13 mouse cellular contexts compared by ENCODE assay signal in the genomic region with DNA sequence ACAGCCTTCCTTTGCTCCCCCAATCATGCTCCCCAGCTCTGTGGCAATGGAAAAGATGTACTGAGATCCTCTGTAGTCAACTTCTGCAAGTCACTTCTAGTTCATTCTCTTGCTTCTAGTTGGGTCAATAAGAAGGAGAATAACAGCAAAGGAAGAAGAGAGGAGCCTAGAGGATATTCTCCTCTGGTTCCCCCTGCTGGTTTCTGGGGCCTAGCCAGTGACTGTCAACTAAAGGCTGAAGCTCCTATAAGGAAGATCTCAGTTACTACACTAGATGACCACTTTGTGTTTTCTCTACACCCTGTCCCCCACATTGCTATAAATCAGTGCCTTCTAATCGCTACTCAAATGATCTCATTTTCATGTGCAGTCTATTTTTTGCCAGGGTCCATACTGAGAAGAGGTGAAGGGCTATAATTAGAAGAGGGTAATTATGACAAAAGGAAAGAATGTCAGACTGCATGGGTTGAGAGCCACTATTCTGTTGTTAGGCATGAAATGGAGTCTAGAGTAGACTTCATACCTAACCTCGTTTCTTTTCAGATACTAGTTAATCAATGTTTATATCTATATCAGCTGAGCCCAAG.
DNase-seq lines count a peak whose midpoint lies in the region; ATAC-seq and TF ChIP-seq lines count a peak whose summit lies in the region.
"Had no signal": no experiment of that assay in that cellular context is flagged by ENCODE, and none has a peak within 500 bp of the region (broad histone marks: within the 10 kb centered on the region; RNA-seq: fewer than 3 reads in every experiment).

No protein-coding gene starts in this region.

- no peaks in the 10 kb centered on the region for H3K36me3 ChIP-seq in kidney, embryonic 14.5 days (ENCODE audit: control insufficient read depth, insufficient read depth, low read length)
- no peaks in the 10 kb centered on the region for H3K36me3 ChIP-seq in forebrain, postnatal 0 days (ENCODE audit: insufficient read depth)

- WGBS in kidney, embryonic 14.5 days = 68% methylated on average over 2 of the region's 2 CpGs
- 62% methylated on average over 2 of the region's 2 CpGs for WGBS in forebrain, postnatal 0 days

- no peak for TF ChIP-seq CTCF in forebrain, postnatal 0 days (IDR thresholded peaks at IDR 0.05; ENCODE audit: low read depth)

- ATAC-seq in kidney, embryonic 14.5 days (ENCODE audit: low FRiP score, low TSS enrichment) = no peak
- ATAC-seq in forebrain, postnatal 0 days = no peak
- no peak for ATAC-seq in CD4-positive, CD25-positive, alpha-beta regulatory T cell, adult 4 months
- ATAC-seq: forebrain, embryonic 14.5 days had no signal

- H3K9me3 ChIP-seq in kidney, embryonic 14.5 days (ENCODE audit: control insufficient read depth, low read length) = no peaks in the 10 kb centered on the region
- H3K9me3 ChIP-seq in forebrain, postnatal 0 days (ENCODE audit: low read length) = no peaks in the 10 kb centered on the region

- H3K9ac ChIP-seq in kidney, embryonic 14.5 days (ENCODE audit: low read depth, low read length) = no peak overlapping the region
- H3K9ac ChIP-seq in forebrain, postnatal 0 days = no peak overlapping the region

- no peak overlapping the region for H3K4me3 ChIP-seq in kidney, embryonic 14.5 days (ENCODE audit: low read length)
- H3K4me3 ChIP-seq in forebrain, postnatal 0 days (ENCODE audit: low read depth, low read length) = no peak overlapping the region

- no peak overlapping the region for H3K27ac ChIP-seq in kidney, embryonic 14.5 days (ENCODE audit: low read depth, low read length)
- H3K27ac ChIP-seq in forebrain, postnatal 0 days (ENCODE audit: low read depth, low read length) = no peak overlapping the region

- no peaks in the 10 kb centered on the region for H3K27me3 ChIP-seq in kidney, embryonic 14.5 days (ENCODE audit: control insufficient read depth, insufficient read depth, low read length)
- no peaks in the 10 kb centered on the region for H3K27me3 ChIP-seq in forebrain, postnatal 0 days (ENCODE audit: insufficient read depth, low read length)

- peak; percentile 8 for DNase-seq in adrenal gland, postnatal 14 days
- DNase-seq in adrenal gland, adult 8-10 months = no peak
- peak; percentile 7 for DNase-seq in kidney, postnatal 10 days
- peak; percentile 38 for DNase-seq in testis, postnatal 10 days (ENCODE audit: low spot score)
- no peak for DNase-seq in testis, postnatal 14 days (ENCODE audit: low spot score)
- no peak for DNase-seq in forebrain, postnatal 0 days
- DNase-seq: cerebellum, adult 9-11 months; embryo, embryonic 11 days; kidney, adult 9 months; thymus, postnatal 14 days had no signal

- no peak overlapping the region for H3K4me2 ChIP-seq in kidney, embryonic 14.5 days (replicated peaks; ENCODE audit: low read depth, low read length)
- H3K4me2 ChIP-seq in forebrain, postnatal 0 days (ENCODE audit: low read depth) = no peak overlapping the region

- H3K4me1 ChIP-seq in kidney, embryonic 14.5 days (ENCODE audit: control insufficient read depth, insufficient read depth, low read length) = no peaks in the 10 kb centered on the region
- H3K4me1 ChIP-seq in forebrain, postnatal 0 days (ENCODE audit: insufficient read depth) = no peaks in the 10 kb centered on the region

Comparison
In these comparisons a context has a peak if more than half of its experiments do, and no peak if none do; other contexts are left out.
1. DNase-seq: peak in adrenal gland, postnatal 14 days (single experiment), kidney, postnatal 10 days (single experiment) and testis, postnatal 10 days (single experiment); none in adrenal gland, adult 8-10 months (single experiment), testis, postnatal 14 days (single experiment) and forebrain, postnatal 0 days (single experiment).